Mouse (Mus musculus) adrenal gland, adult 10 weeks (tissue): ENCODE measurements around the gene Spdye4a. TPM values are rescaled to one million over a fixed set of nuclear protein-coding genes. Genes with fewer than 3 reads are reported as not detected.

Experiments
- polyA plus RNA-seq: library from polyadenylated mRNA; stranded (reverse); fragments of 350-450 nt; fragmentation: Illumina TruSeq; extraction: RNeasy Lipid Tissue Mini Kit (QIAGEN cat#74804); gene quantifications from one replicate; pipeline ENCODE4 v1.2.3, GENCODE M21; 2014; ENCODE audit warnings: low read depth, low replicate concordance

Gene Spdye4a
- polyA plus RNA-seq, result not detected

DNA sequence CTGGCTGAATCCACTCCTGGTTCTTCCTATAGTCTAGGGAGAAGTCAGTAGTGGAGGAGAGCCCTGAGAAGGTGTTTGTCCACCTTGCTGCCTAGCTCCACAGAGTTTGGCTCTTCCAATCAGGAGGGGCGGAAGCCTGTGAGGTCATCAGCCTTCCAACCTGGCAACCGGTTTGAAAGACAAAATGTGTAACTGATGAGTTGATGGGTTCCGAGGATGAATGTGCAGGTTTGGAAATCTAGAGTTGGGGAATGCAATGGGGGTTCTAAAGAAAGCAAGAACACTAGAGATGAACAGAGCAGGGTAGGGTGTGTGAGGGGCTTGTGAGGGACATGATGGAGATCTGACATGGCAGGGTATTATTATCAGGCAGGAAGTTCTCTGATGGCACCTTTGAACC lies at the start of gene Spdye4a:
Spdye4a (minus strand) TSS at position 101 of the 400 bp plus-strand sequence.

DNA sequence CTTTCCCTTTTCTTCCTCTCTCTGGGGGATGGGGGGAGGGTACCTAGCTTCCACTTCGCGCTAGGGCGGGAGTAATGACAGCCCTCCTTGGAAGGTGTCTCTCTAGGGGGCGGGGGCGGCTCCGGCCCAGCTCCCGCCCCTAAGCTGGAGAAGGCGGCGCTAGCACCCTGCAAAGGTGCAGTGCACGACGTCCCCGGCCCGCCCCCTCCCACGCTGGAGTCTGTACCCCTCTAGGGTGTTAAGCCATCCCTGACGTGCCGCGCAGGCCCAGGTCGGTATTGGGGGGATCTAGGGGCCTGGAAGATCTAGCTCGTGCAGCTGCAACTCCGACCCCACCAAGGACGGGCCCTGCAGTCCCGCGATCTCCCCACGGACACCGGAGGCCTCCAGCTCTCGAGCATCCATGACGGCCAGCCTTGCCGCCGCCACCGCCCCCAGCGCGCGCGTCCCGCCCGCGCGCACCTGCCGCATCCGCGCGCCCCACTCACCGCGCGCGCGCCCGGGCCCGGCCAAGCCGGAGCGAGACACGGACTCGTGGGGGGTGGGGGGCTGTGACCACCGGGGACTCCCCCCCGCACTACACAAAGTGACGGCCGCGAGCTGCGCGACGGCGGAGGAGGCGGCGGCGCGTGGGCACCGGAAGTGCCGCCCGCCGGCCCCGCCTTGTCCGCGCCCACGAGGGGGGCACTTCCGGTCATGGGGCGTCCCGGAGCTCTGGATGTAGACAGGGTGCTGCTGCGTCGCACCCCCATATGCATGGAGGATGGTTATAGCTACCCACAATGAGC lies 42.9 kb upstream of the Spdye4a start, which contains the start of gene Zfp316:
Zfp316 (minus strand) TSS at position 660 of the 788 bp plus-strand sequence.

DNA sequence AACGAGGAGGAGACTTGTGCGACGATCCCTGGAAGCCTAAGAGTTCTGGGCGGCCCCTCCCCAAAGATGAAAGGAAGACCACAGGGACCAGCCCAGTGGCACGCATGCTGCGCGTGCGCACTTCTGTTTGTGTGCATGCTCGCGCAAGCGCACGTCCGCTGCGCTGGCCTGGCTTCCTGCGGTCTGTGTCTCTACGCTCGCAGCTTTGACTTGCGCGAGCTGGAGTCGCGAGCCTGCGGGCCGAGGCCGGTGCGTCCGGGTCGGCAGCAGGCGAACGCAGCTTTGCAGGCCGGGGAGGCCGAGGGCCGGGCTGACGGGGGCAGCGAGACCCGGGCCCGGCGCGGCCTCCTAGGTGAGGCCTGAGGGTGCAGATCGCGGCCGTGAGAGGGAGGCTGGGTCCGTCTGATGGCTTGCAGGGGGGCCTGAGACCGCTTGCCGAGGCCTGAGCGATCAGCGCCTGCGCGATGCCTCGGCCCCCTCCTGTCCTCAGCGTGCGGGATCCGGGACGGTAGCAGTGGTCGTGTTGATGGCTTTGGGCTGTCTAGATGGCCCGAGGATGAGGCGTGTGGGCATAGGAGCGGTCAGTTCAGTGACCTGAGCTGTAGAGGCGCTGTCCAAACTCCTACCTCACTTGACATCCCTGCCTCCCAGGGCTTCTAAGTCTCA lies 8.5 kb upstream of the Spdye4a start, which contains the start of gene Zfp12:
Zfp12 (plus strand) TSS at position 136 of the 666 bp plus-strand sequence.

DNA sequence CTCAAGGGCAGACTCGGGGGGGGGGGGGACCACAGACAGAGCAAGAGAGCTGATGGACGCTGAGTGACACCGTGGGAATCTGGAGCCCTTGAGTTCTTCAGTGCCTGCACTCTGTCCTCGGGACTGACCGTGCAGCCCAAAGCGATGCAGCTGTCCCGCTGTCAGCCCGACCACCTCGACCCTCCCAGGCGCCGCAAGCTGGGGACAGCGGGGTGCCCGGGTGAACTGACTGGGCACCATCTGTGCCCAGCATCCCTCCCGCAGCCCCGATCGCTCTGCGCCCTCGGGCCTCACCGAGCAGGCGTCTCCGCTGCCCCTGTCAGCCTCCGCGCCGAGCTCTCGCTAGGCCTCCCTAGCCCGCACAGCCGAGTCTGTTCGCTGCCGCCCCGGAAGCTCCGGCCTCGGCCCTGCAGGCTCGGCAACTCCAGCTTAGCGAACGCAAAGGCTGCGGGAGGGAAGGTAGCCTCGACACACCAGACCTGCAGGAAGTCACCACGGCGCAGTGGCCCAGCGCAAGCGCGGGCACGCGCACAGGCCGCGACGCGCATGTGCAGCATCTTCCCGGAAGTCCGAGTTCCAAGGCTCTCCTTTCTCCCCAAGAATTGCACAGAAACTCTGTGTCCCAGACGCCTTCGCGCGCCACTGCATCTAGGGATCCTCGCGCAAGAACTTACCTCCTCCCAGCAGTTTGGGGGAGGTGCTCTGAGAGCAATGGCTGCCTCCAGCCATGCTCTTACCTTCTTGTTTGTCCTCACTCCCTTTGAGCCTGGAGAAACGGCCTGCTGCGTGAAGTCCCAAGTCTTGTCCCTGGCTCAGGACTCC lies 46.2 kb downstream of the Spdye4a start, which contains the start of the genes Rbak and Spdye4b:
Rbak (minus strand) TSS at position 521 of the 822 bp plus-strand sequence.
Spdye4b (plus strand) TSS at position 763 of the 822 bp plus-strand sequence.

Other genes with a start within 250 kb of the Spdye4a start
- gene Rnf216, start 113.9 kb downstream of the Spdye4a start, polyA plus RNA-seq, result 58.0 TPM
- not detected for gene Olfr718-ps1, start 79.3 kb downstream of the Spdye4a start, polyA plus RNA-seq
- gene Rbak, start 46.1 kb downstream of the Spdye4a start, polyA plus RNA-seq, result 10.3 TPM
- gene Spdye4b, start 45.9 kb downstream of the Spdye4a start, polyA plus RNA-seq, result not detected
- 15.7 TPM for gene Zfp12, start 8.3 kb upstream of the Spdye4a start, polyA plus RNA-seq
- 0.87 TPM for gene Zfp316, start 43.1 kb upstream of the Spdye4a start, polyA plus RNA-seq
- gene Zfp853, start 66.7 kb upstream of the Spdye4a start, polyA plus RNA-seq, result not detected
- 2.2 TPM for gene E130309D02Rik, start 88.5 kb upstream of the Spdye4a start, polyA plus RNA-seq
- 7.6 TPM for gene Zdhhc4, start 102.4 kb upstream of the Spdye4a start, polyA plus RNA-seq
- gene Grid2ip, start 130.4 kb upstream of the Spdye4a start, polyA plus RNA-seq, result not detected
- 75.5 TPM for gene Kdelr2, start 176.9 kb upstream of the Spdye4a start, polyA plus RNA-seq
- 2.9 TPM for gene Daglb, start 237.7 kb upstream of the Spdye4a start, polyA plus RNA-seq